Mouse (Mus musculus) midbrain, postnatal 0 days (tissue): ENCODE results near the gene Rwdd4a. TPM values are rescaled to one million over a fixed set of nuclear protein-coding genes. Genes with fewer than 3 reads are reported as not detected.
A peak's percentile ranks its signal among the peaks of the same experiment; 100 is the strongest.

Experiments used
- ATAC-seq: fragments of 200-750 bp; cut with Nextera tagmentation; 2 replicates; pipeline ENCODE4 v1.8.0; 2017; ENCODE audit warnings: moderate number of reproducible peaks, mild to moderate bottlenecking, moderate TSS enrichment, moderate library complexity; ENCODE audit not compliant: low FRiP score
- DNase-seq: peaks from one replicate; pipeline ENCODE4 v3.0.0-alpha.2; 2015; ENCODE audit warnings: low spot score
- H3K27ac ChIP-seq: fragments of 300-500 bp; sonication (generic); 2 replicates; pipeline ENCODE4 v1.5.1; 2014; ENCODE audit warnings: low read depth, mild to moderate bottlenecking, low read length, mixed read lengths
- H3K27me3 ChIP-seq: fragments of 300-500 bp; sonication (generic); 2 replicates; pipeline ENCODE4 v1.6.1; 2014; ENCODE audit warnings: low read length, control low read depth, mixed read lengths; ENCODE audit not compliant: insufficient read depth
- H3K36me3 ChIP-seq: fragments of 300-500 bp; sonication (generic); 2 replicates; pipeline ENCODE4 v1.6.1; 2014; ENCODE audit warnings: low read length, control low read depth, mixed read lengths; ENCODE audit not compliant: insufficient read depth
- H3K4me1 ChIP-seq: fragments of 300-500 bp; sonication (generic); 2 replicates; pipeline ENCODE4 v1.6.1; 2014; ENCODE audit warnings: mild to moderate bottlenecking, control low read depth, antibody characterized with exemption, low read length, mixed read lengths; ENCODE audit not compliant: insufficient read depth
- H3K4me2 ChIP-seq: fragments of 300-500 bp; sonication (generic); 2 replicates; pipeline ENCODE4 v1.6.1; 2014; ENCODE audit warnings: low read depth, mild to moderate bottlenecking, low read length, mixed read lengths; ENCODE audit not compliant: poor library complexity, severe bottlenecking
- H3K4me3 ChIP-seq: fragments of 300-500 bp; sonication (generic); 2 replicates; pipeline ENCODE4 v1.5.1; 2014; ENCODE audit warnings: low read depth, mild to moderate bottlenecking, low read length, moderate library complexity
- H3K9ac ChIP-seq: fragments of 300-500 bp; sonication (generic); replicated peaks from 2 replicates; pipeline ENCODE4 v1.6.1; 2014; ENCODE audit warnings: mild to moderate bottlenecking, low read length, moderate library complexity, mixed read lengths; ENCODE audit not compliant: poor library complexity, severe bottlenecking
- H3K9me3 ChIP-seq: fragments of 300-500 bp; sonication (generic); 2 replicates; pipeline ENCODE4 v1.6.1; 2016; ENCODE audit warnings: low read length, control low read depth
- CTCF ChIP-seq: IDR thresholded peaks from 2 replicates; pipeline ENCODE4 v1.5.1; 2016; ENCODE audit warnings: antibody characterized with exemption, mild to moderate bottlenecking
- WGBS: fragments of 180-500 bp; shearing (Covaris S2); extraction: QIAGEN DNeasy Blood & Tissue Kit; methylation state at CpG from one replicate; pipeline ENCODE4 v1.1.7; 2014; 5-methylcytosine and 5-hydroxymethylcytosine counted together
- polyA plus RNA-seq: library from polyadenylated mRNA; unstranded; fragments of >200 nt; fragmentation: Nextera tagmentation; extraction: Ambion mirVana; gene quantifications from 2 replicates; pipeline ENCODE4 v1.2.1, GENCODE M21; 2015
- total RNA-seq: library from RNA; depleted of rRNA; stranded (reverse); fragments of >200 nt; gene quantifications from 2 replicates; pipeline ENCODE4 v1.2.3, GENCODE M21; 2014

Gene Rwdd4a
- total and polyA plus RNA-seq, 2 experiments from 2014 or later: 13.4 to 27.2 TPM

- Histone ChIP-seq H3K9me3 (no peaks in the 10 kb centered on the region), H3K4me3 (no peak overlapping the region), H3K27ac (no peak overlapping the region), H3K9ac (no peak overlapping the region), H3K27me3 (no peaks in the 10 kb centered on the region), H3K4me2 (no peak overlapping the region), H3K36me3 (peaks cover 31% of the 10 kb centered on the region), H3K4me1 (no peaks in the 10 kb centered on the region)
- WGBS: 95% methylated on average over 16 of the region's 16 CpGs
- no peak for ATAC-seq
- DNase-seq: no peak
- no peak for TF ChIP-seq CTCF
Measured at GRCm38 (mm10) chr8:47542746-47543145, 9.3 kb downstream of the Rwdd4a start.

GRCm38 (mm10) chr8:47544094-47544493, 10.6 kb downstream of the Rwdd4a start:
- Histone ChIP-seq H3K9me3 (no peaks in the 10 kb centered on the region), H3K4me1 (no peaks in the 10 kb centered on the region), H3K4me3 (no peak overlapping the region), H3K4me2 (no peak overlapping the region), H3K36me3 (peaks cover 39% of the 10 kb centered on the region), H3K27ac (no peak overlapping the region), H3K27me3 (no peaks in the 10 kb centered on the region), H3K9ac (no peak overlapping the region)
- no peak for TF ChIP-seq CTCF
- DNase-seq (no peak), ATAC-seq (no peak)
- 91% methylated on average over 5 of the region's 5 CpGs for WGBS

GRCm38 (mm10) chr8:47547102-47547501, 13.6 kb downstream of the Rwdd4a start:
- ATAC-seq (no peak), DNase-seq (no peak)
- Histone ChIP-seq H3K4me1 (no peaks in the 10 kb centered on the region), H3K9me3 (no peaks in the 10 kb centered on the region), H3K27me3 (no peaks in the 10 kb centered on the region), H3K36me3 (peaks cover 58% of the 10 kb centered on the region), H3K9ac (no peak overlapping the region), H3K27ac (no peak overlapping the region), H3K4me2 (no peak overlapping the region), H3K4me3 (no peak overlapping the region)
- WGBS: 97% methylated on average over 10 of the region's 10 CpGs
- TF ChIP-seq CTCF: no peak

- no peak overlapping the region for H3K27ac ChIP-seq
- WGBS: 86% methylated on average over 6 of the region's 6 CpGs
- no peak overlapping the region for H3K4me3 ChIP-seq
- no peak overlapping the region for H3K4me2 ChIP-seq
- H3K27me3 ChIP-seq: no peaks in the 10 kb centered on the region
- ATAC-seq (no peak), DNase-seq (no peak)
- H3K36me3 ChIP-seq: peaks cover 28% of the 10 kb centered on the region
- H3K9ac ChIP-seq: no peak overlapping the region
- H3K9me3 ChIP-seq: no peaks in the 10 kb centered on the region
- no peaks in the 10 kb centered on the region for H3K4me1 ChIP-seq
- TF ChIP-seq CTCF: peak; percentile 37
Measured at GRCm38 (mm10) chr8:47553613-47554012, 20.1 kb downstream of the Rwdd4a start.

- Histone ChIP-seq H3K4me1 (no peaks in the 10 kb centered on the region), H3K9ac (no peak overlapping the region), H3K27me3 (no peaks in the 10 kb centered on the region), H3K4me2 (no peak overlapping the region), H3K36me3 (peaks cover 3% of the 10 kb centered on the region), H3K4me3 (no peak overlapping the region), H3K9me3 (no peaks in the 10 kb centered on the region), H3K27ac (no peak overlapping the region)
- TF ChIP-seq CTCF: no peak
- no peak for DNase-seq
- 87% methylated on average over 7 of the region's 7 CpGs for WGBS
- ATAC-seq: no peak
Measured at GRCm38 (mm10) chr8:47556446-47556845, 23.0 kb downstream of the Rwdd4a start.

- Histone ChIP-seq H3K27me3 (no peaks in the 10 kb centered on the region), H3K4me3 (no peak overlapping the region), H3K36me3 (no peaks in the 10 kb centered on the region), H3K27ac (no peak overlapping the region), H3K4me2 (no peak overlapping the region), H3K4me1 (no peaks in the 10 kb centered on the region), H3K9me3 (no peaks in the 10 kb centered on the region), H3K9ac (no peak overlapping the region)
- ATAC-seq: no peak
- no peak for DNase-seq
- no peak for TF ChIP-seq CTCF
- WGBS: 45% methylated on average over 7 of the region's 7 CpGs
Measured at GRCm38 (mm10) chr8:47558274-47558673, 24.8 kb downstream of the Rwdd4a start.

GRCm38 (mm10) chr8:47560801-47561200, 27.3 kb downstream of the Rwdd4a start:
- Histone ChIP-seq H3K4me1 (no peaks in the 10 kb centered on the region), H3K27ac (no peak overlapping the region), H3K36me3 (no peaks in the 10 kb centered on the region), H3K4me3 (no peak overlapping the region), H3K9ac (no peak overlapping the region), H3K27me3 (no peaks in the 10 kb centered on the region), H3K4me2 (no peak overlapping the region), H3K9me3 (no peaks in the 10 kb centered on the region)
- ATAC-seq (no peak), DNase-seq (no peak)
- no peak for TF ChIP-seq CTCF
- WGBS: 92% methylated on average over 7 of the region's 7 CpGs
